Mouse (Mus musculus) lung, postnatal 14 days (tissue): ENCODE measurements around the gene Slc6a5.

ENCODE experiments used
- DNase-seq: peaks from one replicate; pipeline ENCODE4 v3.0.0; 2021

The Slc6a5 gene

GRCm38 (mm10) chr7:49984698-49985097 lies 74.8 kb downstream of the Slc6a5 start:
- DNase-seq: no peak

- no peak for DNase-seq
Observed at GRCm38 (mm10) chr7:49985947-49986346, 76.0 kb downstream of the Slc6a5 start.

- no peak for DNase-seq
Observed at GRCm38 (mm10) chr7:49999321-49999720, 89.4 kb downstream of the Slc6a5 start.

GRCm38 (mm10) chr7:50005268-50005667 lies 95.3 kb downstream of the Slc6a5 start:
- DNase-seq: no peak
